Mouse (Mus musculus): ENCODE results near the gene Trpv1. TPM values are rescaled to one million over a fixed set of nuclear protein-coding genes. Genes with fewer than 3 reads are reported as not detected.

Gene Trpv1
- 0.37 TPM for polyA plus RNA-seq (2014; fragmentation: Illumina TruSeq; extraction: RNeasy Lipid Tissue Mini Kit (QIAGEN cat#74804); ENCODE audit: low read depth, low replicate concordance)

GRCm38 (mm10) chr11:73233992-73234391, at the start of gene Trpv1:
Trpv1 (plus strand) TSS chr11:73234292.

GRCm38 (mm10) chr11:73198603-73199229, 35.4 kb upstream of the Trpv1 start, which contains the start of gene Ctns:
Ctns (minus strand) TSS chr11:73199042.

GRCm38 (mm10) chr11:73199230-73199712, 34.8 kb upstream of the Trpv1 start, which contains the start of gene Shpk:
Shpk (plus strand) TSS chr11:73199460.

GRCm38 (mm10) chr11:73267267-73267666, 33.2 kb downstream of the Trpv1 start, which contains the start of gene Trpv3:
Trpv3 (plus strand) TSS chr11:73267388.

Other genes with a start within 250 kb of the Trpv1 start
- 0.26 TPM for gene P2rx1, start 235.2 kb upstream of the Trpv1 start, polyA plus RNA-seq (2014; fragmentation: Illumina TruSeq; extraction: RNeasy Lipid Tissue Mini Kit (QIAGEN cat#74804); ENCODE audit: low read depth, low replicate concordance)
- gene Camkk1, start 215.3 kb upstream of the Trpv1 start, polyA plus RNA-seq (2014; fragmentation: Illumina TruSeq; extraction: RNeasy Lipid Tissue Mini Kit (QIAGEN cat#74804); ENCODE audit: low read depth, low replicate concordance), result 1.5 TPM
- gene Ncbp3, start 186.5 kb upstream of the Trpv1 start, polyA plus RNA-seq (2014; fragmentation: Illumina TruSeq; extraction: RNeasy Lipid Tissue Mini Kit (QIAGEN cat#74804); ENCODE audit: low read depth, low replicate concordance), result 4.4 TPM
- gene Itgae, start 143.7 kb upstream of the Trpv1 start, polyA plus RNA-seq (2014; fragmentation: Illumina TruSeq; extraction: RNeasy Lipid Tissue Mini Kit (QIAGEN cat#74804); ENCODE audit: low read depth, low replicate concordance), result not detected
- gene Haspin, start 96.0 kb upstream of the Trpv1 start, polyA plus RNA-seq (2014; fragmentation: Illumina TruSeq; extraction: RNeasy Lipid Tissue Mini Kit (QIAGEN cat#74804); ENCODE audit: low read depth, low replicate concordance), result 0.16 TPM
- gene P2rx5, start 73.9 kb upstream of the Trpv1 start, polyA plus RNA-seq (2014; fragmentation: Illumina TruSeq; extraction: RNeasy Lipid Tissue Mini Kit (QIAGEN cat#74804); ENCODE audit: low read depth, low replicate concordance), result 15.8 TPM
- gene Emc6, start 57.3 kb upstream of the Trpv1 start, polyA plus RNA-seq (2014; fragmentation: Illumina TruSeq; extraction: RNeasy Lipid Tissue Mini Kit (QIAGEN cat#74804); ENCODE audit: low read depth, low replicate concordance), result 60.5 TPM
- gene Tax1bp3, start 57.2 kb upstream of the Trpv1 start, polyA plus RNA-seq (2014; fragmentation: Illumina TruSeq; extraction: RNeasy Lipid Tissue Mini Kit (QIAGEN cat#74804); ENCODE audit: low read depth, low replicate concordance), result 50.8 TPM
- gene Ctns, start 35.2 kb upstream of the Trpv1 start, polyA plus RNA-seq (2014; fragmentation: Illumina TruSeq; extraction: RNeasy Lipid Tissue Mini Kit (QIAGEN cat#74804); ENCODE audit: low read depth, low replicate concordance), result 10.9 TPM
- 1.7 TPM for gene Shpk, start 34.8 kb upstream of the Trpv1 start, polyA plus RNA-seq (2014; fragmentation: Illumina TruSeq; extraction: RNeasy Lipid Tissue Mini Kit (QIAGEN cat#74804); ENCODE audit: low read depth, low replicate concordance)
- gene Trpv3, start 33.1 kb downstream of the Trpv1 start, polyA plus RNA-seq (2014; fragmentation: Illumina TruSeq; extraction: RNeasy Lipid Tissue Mini Kit (QIAGEN cat#74804); ENCODE audit: low read depth, low replicate concordance), result 0.13 TPM
- 5.5 TPM for gene Aspa, start 95.3 kb downstream of the Trpv1 start, polyA plus RNA-seq (2014; fragmentation: Illumina TruSeq; extraction: RNeasy Lipid Tissue Mini Kit (QIAGEN cat#74804); ENCODE audit: low read depth, low replicate concordance)
- gene Gm49340, start 95.4 kb downstream of the Trpv1 start, polyA plus RNA-seq (2014; fragmentation: Illumina TruSeq; extraction: RNeasy Lipid Tissue Mini Kit (QIAGEN cat#74804); ENCODE audit: low read depth, low replicate concordance), result not detected
- not detected for gene Spata22, start 95.4 kb downstream of the Trpv1 start, polyA plus RNA-seq (2014; fragmentation: Illumina TruSeq; extraction: RNeasy Lipid Tissue Mini Kit (QIAGEN cat#74804); ENCODE audit: low read depth, low replicate concordance)
- gene Olfr20, start 116.5 kb downstream of the Trpv1 start, polyA plus RNA-seq (2014; fragmentation: Illumina TruSeq; extraction: RNeasy Lipid Tissue Mini Kit (QIAGEN cat#74804); ENCODE audit: low read depth, low replicate concordance), result not detected
- gene Olfr376, start 137.0 kb downstream of the Trpv1 start, polyA plus RNA-seq (2014; fragmentation: Illumina TruSeq; extraction: RNeasy Lipid Tissue Mini Kit (QIAGEN cat#74804); ENCODE audit: low read depth, low replicate concordance), result not detected
- not detected for gene Olfr1, start 165.3 kb downstream of the Trpv1 start, polyA plus RNA-seq (2014; fragmentation: Illumina TruSeq; extraction: RNeasy Lipid Tissue Mini Kit (QIAGEN cat#74804); ENCODE audit: low read depth, low replicate concordance)
- gene Olfr378, start 194.2 kb downstream of the Trpv1 start, polyA plus RNA-seq (2014; fragmentation: Illumina TruSeq; extraction: RNeasy Lipid Tissue Mini Kit (QIAGEN cat#74804); ENCODE audit: low read depth, low replicate concordance), result not detected
- gene Olfr380, start 223.2 kb downstream of the Trpv1 start, polyA plus RNA-seq (2014; fragmentation: Illumina TruSeq; extraction: RNeasy Lipid Tissue Mini Kit (QIAGEN cat#74804); ENCODE audit: low read depth, low replicate concordance), result not detected